Mouse (Mus musculus) embryonic facial prominence, embryonic 10.5 days (tissue): ENCODE data around the gene Abca1. TPM values are rescaled to one million over a fixed set of nuclear protein-coding genes. Genes with fewer than 3 reads are reported as not detected.
A peak's percentile ranks its signal among the peaks of the same experiment; 100 is the strongest.

Experiments
- DNase-seq: peaks from one replicate; pipeline ENCODE4 v3.0.0-alpha.2; 2017; ENCODE audit warnings: low spot score
- H3K27ac ChIP-seq: fragments of 300-500 bp; sonication (generic); replicated peaks from 2 replicates; pipeline ENCODE4 v1.5.1; 2016; ENCODE audit warnings: mild to moderate bottlenecking
- H3K27me3 ChIP-seq: fragments of 300-500 bp; sonication (generic); replicated peaks from 2 replicates; pipeline ENCODE4 v1.6.1; 2016; ENCODE audit warnings: low read depth, mild to moderate bottlenecking; ENCODE audit not compliant: poor library complexity, severe bottlenecking
- H3K36me3 ChIP-seq: fragments of 300-500 bp; sonication (generic); replicated peaks from 2 replicates; pipeline ENCODE4 v1.6.1; 2016; ENCODE audit warnings: mild to moderate bottlenecking, moderate library complexity
- H3K4me1 ChIP-seq: fragments of 300-500 bp; sonication (generic); 2 replicates; pipeline ENCODE4 v1.6.1; 2016
- H3K4me3 ChIP-seq: fragments of 300-500 bp; sonication (generic); 2 replicates; pipeline ENCODE4 v1.5.1; 2016; ENCODE audit warnings: mild to moderate bottlenecking, moderate library complexity
- H3K9me3 ChIP-seq: fragments of 300-500 bp; sonication (generic); 2 replicates; pipeline ENCODE4 v1.6.1; 2016; ENCODE audit warnings: mild to moderate bottlenecking
- WGBS: fragments of 180-500 bp; shearing (Covaris S2); methylation state at CpG from one replicate; pipeline ENCODE4 v1.1.7; 2016; 5-methylcytosine and 5-hydroxymethylcytosine counted together
- polyA plus RNA-seq: library from polyadenylated mRNA; unstranded; fragments of >200 nt; fragmentation: Nextera tagmentation; extraction: Ambion mirVana; gene quantifications from 2 replicates; pipeline ENCODE4 v1.2.1, GENCODE M21; 2016

Gene Abca1
- polyA plus RNA-seq, 1 experiment from 2014 or later = 3.6 TPM

DNA sequence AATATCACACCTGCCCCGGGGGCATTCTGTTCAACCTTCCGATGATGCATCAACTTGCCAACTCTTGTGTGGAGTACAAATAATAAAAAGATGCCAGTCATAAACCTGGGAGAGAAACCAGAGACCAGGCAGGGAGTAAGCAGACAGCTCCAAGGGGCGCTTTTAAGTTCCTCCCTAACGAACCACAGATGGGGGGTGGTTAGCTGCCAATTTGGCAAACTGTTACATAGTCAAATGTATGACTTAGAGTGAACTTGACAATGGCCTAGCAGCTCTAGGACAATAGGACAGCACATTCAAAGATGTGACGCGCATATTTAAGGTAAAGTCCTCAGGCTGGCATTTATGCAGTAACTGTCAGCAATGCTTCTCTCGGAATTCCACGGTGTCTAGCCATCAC, 18.0 kb upstream of the Abca1 start:
- no peaks in the 10 kb centered on the region for H3K36me3 ChIP-seq
- no peaks in the 10 kb centered on the region for H3K27me3 ChIP-seq
- H3K4me1 ChIP-seq = peaks cover 21% of the 10 kb centered on the region
- DNase-seq = no peak
- H3K27ac ChIP-seq = no peak overlapping the region
- 88% methylated on average over 8 of the region's 8 CpGs for WGBS
- no peaks in the 10 kb centered on the region for H3K9me3 ChIP-seq
- H3K4me3 ChIP-seq = no peak overlapping the region

DNA sequence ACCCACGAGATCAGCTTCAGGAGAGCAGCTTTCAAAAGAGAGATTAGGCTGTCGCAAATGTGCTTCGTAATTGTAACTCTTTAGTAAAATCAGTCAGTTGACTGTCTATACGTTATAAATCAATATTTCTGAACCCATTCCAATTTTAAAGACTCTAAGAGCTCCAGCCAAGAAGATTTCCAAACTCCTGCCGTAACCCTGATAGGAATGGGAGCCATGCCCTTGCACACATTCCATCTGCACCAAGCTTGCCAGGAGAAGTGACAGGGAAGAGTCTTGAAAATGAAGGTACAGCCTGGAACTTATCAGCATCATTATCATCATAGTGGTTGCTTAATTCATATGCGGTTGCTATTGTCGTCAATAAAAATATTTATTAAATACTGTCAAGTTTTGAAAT, 15.2 kb upstream of the Abca1 start:
- Histone ChIP-seq H3K36me3 (no peaks in the 10 kb centered on the region), H3K4me1 (peaks cover 21% of the 10 kb centered on the region), H3K9me3 (no peaks in the 10 kb centered on the region), H3K27ac (no peak overlapping the region), H3K4me3 (no peak overlapping the region), H3K27me3 (no peaks in the 10 kb centered on the region)
- DNase-seq = no peak
- WGBS = 93% methylated on average over 7 of the region's 7 CpGs

DNA sequence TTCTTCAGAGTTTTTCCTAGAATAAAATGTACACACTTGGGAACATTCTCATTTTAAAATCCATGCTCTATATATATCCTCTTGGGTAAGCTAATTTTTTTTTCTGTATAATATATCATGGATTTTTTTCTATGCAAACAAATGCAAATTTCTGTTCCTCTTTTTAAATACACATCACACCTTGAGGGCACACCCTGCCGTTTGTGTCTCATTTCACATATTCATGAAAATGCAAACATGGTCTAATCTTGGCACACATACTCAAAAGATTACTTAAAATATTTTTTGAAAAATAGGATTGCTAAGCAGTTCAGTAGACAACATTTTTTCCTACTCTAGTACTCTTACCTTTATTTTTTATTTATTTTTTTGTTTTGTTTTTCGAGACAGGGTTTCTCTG, 10.7 kb upstream of the Abca1 start:
- 86% methylated on average over 2 of the region's 2 CpGs for WGBS
- Histone ChIP-seq H3K9me3 (no peaks in the 10 kb centered on the region), H3K27ac (no peak overlapping the region), H3K4me3 (no peak overlapping the region), H3K27me3 (no peaks in the 10 kb centered on the region), H3K4me1 (no peaks in the 10 kb centered on the region), H3K36me3 (no peaks in the 10 kb centered on the region)
- DNase-seq = no peak

DNA sequence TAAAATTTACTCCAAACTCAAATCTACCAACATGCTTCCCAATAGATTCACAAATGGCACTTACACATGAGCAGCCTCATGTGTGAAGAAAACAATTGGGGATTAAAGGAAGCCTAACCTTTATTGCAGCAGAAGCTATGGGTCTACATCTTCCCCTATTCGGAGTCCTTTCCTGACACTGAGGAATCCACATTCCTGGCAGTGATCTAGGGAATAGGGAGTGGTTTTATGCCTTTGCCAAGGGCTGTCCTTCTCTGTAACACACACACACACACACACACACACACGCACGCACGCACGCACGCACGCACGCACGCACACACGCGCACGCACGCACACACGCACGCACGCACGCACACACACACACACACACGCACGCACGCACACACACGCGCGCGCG, 5.5 kb upstream of the Abca1 start:
- H3K9me3 ChIP-seq = no peaks in the 10 kb centered on the region
- H3K4me1 ChIP-seq = peaks cover 4% of the 10 kb centered on the region
- H3K36me3 ChIP-seq = no peaks in the 10 kb centered on the region
- no peak overlapping the region for H3K27ac ChIP-seq
- no peak for DNase-seq
- H3K4me3 ChIP-seq = no peak overlapping the region
- H3K27me3 ChIP-seq = peaks cover 16% of the 10 kb centered on the region
- WGBS = 84% methylated on average over 13 of the region's 25 CpGs

DNA sequence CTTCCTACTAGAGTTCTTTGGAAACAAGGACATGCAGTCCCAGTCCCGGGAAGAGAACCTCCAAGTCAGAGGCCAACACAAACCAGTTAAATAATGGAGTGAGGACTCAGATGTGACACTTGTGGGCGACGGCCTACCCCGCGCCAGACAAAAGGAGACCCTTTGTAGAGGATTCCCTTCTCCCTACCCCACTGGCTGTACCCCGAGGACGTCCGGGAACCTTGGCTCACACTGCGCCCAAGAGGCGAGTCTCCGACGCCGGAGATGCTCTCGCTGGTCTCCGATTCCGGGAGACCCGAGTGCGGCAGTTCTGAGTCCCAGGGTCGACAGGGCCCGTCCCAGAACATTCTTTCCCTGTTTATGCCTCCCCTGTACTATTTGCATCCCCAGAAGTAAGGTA, 519 bp downstream of the Abca1 start:
- Histone ChIP-seq H3K27ac (peak overlapping the region; percentile 78), H3K4me3 (peak overlapping the region; percentile 68), H3K36me3 (no peaks in the 10 kb centered on the region), H3K4me1 (peaks cover 22% of the 10 kb centered on the region), H3K27me3 (peaks cover 19% of the 10 kb centered on the region), H3K9me3 (no peaks in the 10 kb centered on the region)
- DNase-seq = peak; percentile 58
- 0% methylated on average over 20 of the region's 20 CpGs for WGBS

DNA sequence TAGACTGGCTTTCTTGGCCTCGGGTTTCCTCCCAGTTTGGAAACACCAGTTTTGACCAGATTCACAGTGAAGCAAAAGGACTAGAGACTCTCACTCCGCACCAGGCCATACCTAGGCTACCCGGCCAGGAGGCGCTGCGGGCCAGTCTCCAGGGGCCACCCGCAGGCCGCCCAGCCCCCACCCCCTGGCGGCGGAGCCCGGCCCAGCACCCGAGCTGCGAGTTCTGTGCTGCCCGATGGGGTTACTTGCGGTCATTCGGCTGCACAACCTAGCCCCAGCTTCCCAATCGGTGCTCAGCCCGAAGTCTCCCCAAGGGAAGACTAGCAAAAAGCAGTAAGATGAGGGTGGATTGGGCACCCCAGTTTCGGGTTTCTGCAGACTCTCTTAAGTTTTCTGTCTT, 1.1 kb downstream of the Abca1 start:
- Histone ChIP-seq H3K36me3 (no peaks in the 10 kb centered on the region), H3K27ac (peak overlapping the region; percentile 78), H3K4me3 (peak overlapping the region; percentile 68), H3K27me3 (peaks cover 19% of the 10 kb centered on the region), H3K4me1 (peaks cover 22% of the 10 kb centered on the region), H3K9me3 (no peaks in the 10 kb centered on the region)
- 1% methylated on average over 18 of the region's 18 CpGs for WGBS
- DNase-seq = peak; percentile 86

DNA sequence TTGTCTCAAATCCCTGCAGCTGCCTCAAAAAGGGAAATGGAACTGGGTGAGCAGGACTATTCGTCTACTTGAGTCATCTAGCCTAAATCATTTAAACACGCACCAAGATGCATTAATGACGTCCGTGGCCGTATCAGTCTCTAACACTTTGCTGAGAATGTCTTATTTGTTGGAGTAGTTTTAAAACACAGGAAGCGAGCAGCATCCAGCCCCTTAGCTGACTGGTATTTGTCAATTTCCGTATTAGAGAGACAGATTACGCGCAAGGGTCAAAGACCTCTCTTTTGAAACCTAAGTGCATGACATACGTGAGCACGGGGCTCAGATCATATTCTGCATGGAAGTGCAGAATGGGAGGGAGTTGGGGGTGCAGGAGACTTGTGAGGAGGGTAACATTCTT, 4.2 kb downstream of the Abca1 start:
- no peaks in the 10 kb centered on the region for H3K36me3 ChIP-seq
- H3K4me3 ChIP-seq = no peak overlapping the region
- no peak for DNase-seq
- H3K27me3 ChIP-seq = peaks cover 5% of the 10 kb centered on the region
- WGBS = 88% methylated on average over 11 of the region's 11 CpGs
- H3K4me1 ChIP-seq = peaks cover 28% of the 10 kb centered on the region
- no peaks in the 10 kb centered on the region for H3K9me3 ChIP-seq
- H3K27ac ChIP-seq = no peak overlapping the region

DNA sequence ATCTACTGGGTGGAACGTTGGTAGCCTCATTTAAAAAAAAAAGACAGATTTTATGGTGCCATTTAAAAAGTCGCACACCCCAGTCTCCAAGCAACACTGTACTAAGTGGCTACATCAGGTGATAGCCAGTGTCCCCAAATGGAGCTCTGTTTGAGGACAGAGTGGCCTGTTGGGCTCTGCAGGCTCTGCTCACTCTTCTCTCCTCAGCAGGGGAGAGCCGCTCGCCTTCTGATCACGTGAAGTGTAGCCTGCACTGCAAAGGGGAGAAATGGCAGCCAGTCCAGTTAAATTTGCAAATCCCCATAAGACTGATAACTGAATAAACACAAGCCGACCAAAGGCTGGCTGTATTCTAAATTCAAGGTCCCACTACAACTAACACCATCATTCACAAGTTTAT, 6.0 kb downstream of the Abca1 start:
- H3K4me1 ChIP-seq = peaks cover 10% of the 10 kb centered on the region
- no peak overlapping the region for H3K4me3 ChIP-seq
- DNase-seq = no peak
- H3K27me3 ChIP-seq = no peaks in the 10 kb centered on the region
- WGBS = 55% methylated on average over 6 of the region's 6 CpGs
- no peaks in the 10 kb centered on the region for H3K9me3 ChIP-seq
- no peaks in the 10 kb centered on the region for H3K36me3 ChIP-seq
- no peak overlapping the region for H3K27ac ChIP-seq

DNA sequence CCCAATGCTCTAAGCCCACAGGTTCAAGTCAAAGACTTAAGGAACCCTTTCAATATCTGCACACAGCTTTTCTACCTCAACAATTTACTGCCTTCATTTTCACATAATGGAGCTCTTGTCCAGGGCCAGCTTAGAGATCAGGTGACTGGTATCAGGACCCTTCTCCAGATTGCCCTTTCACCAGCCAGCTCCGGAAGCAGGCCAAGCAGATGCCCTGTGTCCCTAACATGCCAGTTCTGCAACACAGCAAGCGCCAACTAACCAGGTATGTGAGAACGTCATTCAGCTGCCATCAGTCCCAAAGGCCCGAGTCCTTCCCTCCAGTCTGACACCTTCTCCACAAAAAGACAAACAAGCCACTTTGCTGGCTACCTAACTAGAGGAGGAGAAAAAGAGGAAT, 6.6 kb downstream of the Abca1 start:
- Histone ChIP-seq H3K27ac (no peak overlapping the region), H3K4me3 (no peak overlapping the region), H3K27me3 (no peaks in the 10 kb centered on the region), H3K9me3 (no peaks in the 10 kb centered on the region), H3K4me1 (peaks cover 7% of the 10 kb centered on the region; the same call in 1 of the 2 replicates), H3K36me3 (no peaks in the 10 kb centered on the region)
- no peak for DNase-seq
- WGBS = 62% methylated on average over 4 of the region's 4 CpGs

DNA sequence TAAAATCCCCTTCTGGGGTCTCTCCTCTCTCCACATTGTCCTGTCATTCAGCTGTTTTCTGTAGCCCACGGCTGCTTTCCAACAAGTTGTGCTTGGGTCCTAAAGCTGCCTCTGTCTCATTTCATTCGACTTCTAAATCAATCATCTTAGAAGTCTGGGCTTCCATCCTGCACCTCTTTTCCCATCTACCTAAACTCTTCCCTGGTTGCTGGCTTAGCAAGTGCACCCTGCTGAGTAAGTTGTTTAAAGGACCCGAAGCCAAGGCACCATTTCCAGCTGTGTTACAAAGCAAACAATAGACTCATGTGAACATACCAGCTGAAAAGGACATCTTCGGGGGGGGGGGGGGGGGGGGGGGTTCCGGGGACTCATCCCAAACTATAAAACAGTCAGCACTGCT, 7.0 kb downstream of the Abca1 start:
- Histone ChIP-seq H3K4me1 (peaks cover 7% of the 10 kb centered on the region; the same call in 1 of the 2 replicates), H3K9me3 (no peaks in the 10 kb centered on the region), H3K36me3 (no peaks in the 10 kb centered on the region), H3K27me3 (no peaks in the 10 kb centered on the region), H3K4me3 (no peak overlapping the region), H3K27ac (no peak overlapping the region)
- no peak for DNase-seq
- 32% methylated on average over 5 of the region's 5 CpGs for WGBS

DNA sequence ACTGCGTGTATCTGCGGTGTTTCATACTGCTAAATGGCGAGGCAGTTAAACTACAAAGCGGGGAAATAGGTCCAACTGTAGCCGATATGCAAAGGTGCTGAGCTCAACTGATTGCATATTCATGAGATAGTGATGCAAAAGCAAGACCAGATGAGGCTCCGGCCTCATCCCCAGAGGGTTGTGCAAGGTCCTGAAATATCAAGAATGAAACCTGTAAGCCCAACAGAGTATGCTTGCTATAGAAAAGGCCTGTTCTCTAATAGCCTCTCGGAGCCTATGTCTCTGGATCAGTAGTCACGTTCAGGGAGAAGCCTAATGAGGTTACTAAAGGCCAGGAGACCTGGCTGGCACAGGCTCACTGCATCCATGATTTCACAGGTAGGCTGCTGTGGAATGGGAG, 9.2 kb downstream of the Abca1 start:
- Histone ChIP-seq H3K36me3 (no peaks in the 10 kb centered on the region), H3K27ac (no peak overlapping the region), H3K27me3 (no peaks in the 10 kb centered on the region), H3K4me3 (no peak overlapping the region), H3K9me3 (no peaks in the 10 kb centered on the region), H3K4me1 (peaks cover 14% of the 10 kb centered on the region; the same call in 1 of the 2 replicates)
- WGBS = 77% methylated on average over 8 of the region's 8 CpGs
- no peak for DNase-seq

DNA sequence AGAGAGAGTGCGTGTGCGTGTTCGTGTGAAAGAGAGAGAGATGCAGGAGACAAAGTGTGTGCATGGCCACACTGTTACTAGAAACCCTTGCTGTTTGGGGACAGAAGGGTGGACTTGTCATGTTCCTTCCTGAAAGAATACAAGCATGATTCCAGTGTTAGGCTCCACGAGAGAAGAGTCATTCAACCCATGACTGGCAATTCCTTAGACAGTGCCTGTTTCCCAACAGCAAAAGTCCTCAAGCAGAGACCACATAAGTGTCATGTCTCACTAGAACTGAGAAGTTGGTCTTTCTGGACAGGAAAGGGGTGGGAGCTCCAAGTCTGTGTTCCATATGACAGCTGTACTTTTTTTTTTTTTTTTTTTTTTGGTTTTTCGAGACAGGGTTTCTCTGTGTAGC, 10.1 kb downstream of the Abca1 start:
- 92% methylated on average over 4 of the region's 5 CpGs for WGBS
- DNase-seq = no peak
- Histone ChIP-seq H3K4me3 (no peak overlapping the region), H3K4me1 (peaks cover 14% of the 10 kb centered on the region; the same call in 1 of the 2 replicates), H3K36me3 (no peaks in the 10 kb centered on the region), H3K9me3 (no peaks in the 10 kb centered on the region), H3K27me3 (no peaks in the 10 kb centered on the region), H3K27ac (no peak overlapping the region)

DNA sequence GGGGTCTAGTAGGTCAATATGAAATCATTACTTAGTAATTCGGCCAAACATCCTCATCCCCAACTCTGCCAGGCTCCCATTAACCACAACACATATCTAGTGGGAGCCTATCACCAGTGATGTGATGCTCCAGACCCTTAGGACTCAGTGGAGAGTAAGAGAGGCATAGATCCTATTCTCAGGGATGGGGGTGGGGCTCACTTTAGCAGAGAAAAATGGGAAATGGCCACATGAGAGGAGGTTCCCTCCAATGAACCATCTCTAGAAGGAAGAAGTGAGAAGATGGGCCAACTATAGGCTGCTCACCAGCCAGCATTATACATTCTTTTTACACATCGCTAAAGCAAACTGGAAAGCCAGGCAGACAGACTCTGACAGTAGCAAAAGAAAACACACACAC, 10.9 kb downstream of the Abca1 start:
- no peaks in the 10 kb centered on the region for H3K27me3 ChIP-seq
- WGBS = 83% methylated on average over 2 of the region's 2 CpGs

DNA sequence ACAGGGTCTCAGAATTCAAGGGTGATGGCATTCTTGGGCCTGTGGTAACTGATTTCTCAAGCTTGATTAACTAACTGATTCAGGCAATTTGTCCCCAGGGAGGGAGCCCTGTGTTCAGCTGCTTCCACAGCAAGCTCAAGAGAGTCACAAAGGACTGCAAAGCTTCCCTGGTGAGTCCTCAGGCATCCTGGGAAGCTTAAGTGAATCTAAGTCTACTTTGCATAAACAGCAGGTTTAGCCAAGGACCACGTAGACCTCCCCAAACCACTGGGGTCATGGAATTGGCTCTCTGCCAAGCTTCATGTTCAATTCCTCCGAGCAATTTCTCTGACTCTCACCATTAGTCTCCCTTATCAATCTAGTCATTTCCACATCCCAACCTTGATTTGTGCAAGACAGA, 12.2 kb downstream of the Abca1 start:
- DNase-seq = no peak
- Histone ChIP-seq H3K27ac (no peak overlapping the region), H3K27me3 (no peaks in the 10 kb centered on the region), H3K4me3 (no peak overlapping the region), H3K9me3 (no peaks in the 10 kb centered on the region), H3K4me1 (peaks cover 7% of the 10 kb centered on the region; the same call in 1 of the 2 replicates), H3K36me3 (no peaks in the 10 kb centered on the region)
- 30% methylated on average over 2 of the region's 2 CpGs for WGBS

More for the DNA sequence above, 10.9 kb downstream of the Abca1 start:
- H3K9me3 ChIP-seq = no peaks in the 10 kb centered on the region
- H3K36me3 ChIP-seq = no peaks in the 10 kb centered on the region
- H3K27ac ChIP-seq = no peak overlapping the region
- H3K4me3 ChIP-seq = no peak overlapping the region
- DNase-seq = no peak
- H3K4me1 ChIP-seq = peaks cover 14% of the 10 kb centered on the region; the same call in 1 of the 2 replicates
